Mouse (Mus musculus) heart, postnatal 0 days (tissue): ENCODE data around the gene Gm20662. TPM values are rescaled to one million over a fixed set of nuclear protein-coding genes. Genes with fewer than 3 reads are reported as not detected.

ENCODE experiments used
- ATAC-seq: fragments of 200-750 bp; cut with Nextera tagmentation; 2 replicates; pipeline ENCODE4 v1.8.0; 2017; ENCODE audit warnings: low read depth, moderate number of reproducible peaks, moderate library complexity; ENCODE audit not compliant: insufficient read depth
- DNase-seq: peaks from one replicate; pipeline ENCODE4 v3.0.0-alpha.2; 2016; ENCODE audit warnings: low spot score
- H3K27ac ChIP-seq: fragments of 300-500 bp; sonication (generic); 2 replicates; pipeline ENCODE4 v1.5.1; 2014; ENCODE audit warnings: low read depth, mild to moderate bottlenecking
- H3K27me3 ChIP-seq: fragments of 300-500 bp; sonication (generic); 2 replicates; pipeline ENCODE4 v1.6.1; 2014; ENCODE audit warnings: low read length, mixed read lengths; ENCODE audit not compliant: control insufficient read depth, insufficient read depth
- H3K36me3 ChIP-seq: fragments of 300-500 bp; sonication (generic); replicated peaks from 2 replicates; pipeline ENCODE4 v1.6.1; 2014; ENCODE audit warnings: low read length, mixed read lengths; ENCODE audit not compliant: control insufficient read depth, insufficient read depth
- H3K4me1 ChIP-seq: fragments of 300-500 bp; sonication (generic); 2 replicates; pipeline ENCODE4 v1.6.1; 2014; ENCODE audit warnings: antibody characterized with exemption; ENCODE audit not compliant: control insufficient read depth, insufficient read depth
- H3K4me2 ChIP-seq: fragments of 300-500 bp; sonication (generic); 2 replicates; pipeline ENCODE4 v1.6.1; 2014; ENCODE audit warnings: low read depth, mild to moderate bottlenecking, low read length, moderate library complexity
- H3K4me3 ChIP-seq: fragments of 300-500 bp; sonication (generic); 2 replicates; pipeline ENCODE4 v1.5.1; 2014; ENCODE audit warnings: low read depth, low read length
- H3K9ac ChIP-seq: fragments of 300-500 bp; sonication (generic); replicated peaks from 2 replicates; pipeline ENCODE4 v1.6.1; 2014; ENCODE audit warnings: low read depth, low read length, mixed read lengths
- H3K9me3 ChIP-seq: fragments of 300-500 bp; sonication (generic); replicated peaks from 2 replicates; pipeline ENCODE4 v1.6.1; 2016; ENCODE audit warnings: low read length; ENCODE audit not compliant: control insufficient read depth
- CTCF ChIP-seq: IDR thresholded peaks from 2 replicates; pipeline ENCODE4 v1.5.1; 2016; ENCODE audit warnings: antibody characterized with exemption, control low read depth, low read depth
- EP300 ChIP-seq: IDR thresholded peaks from 2 replicates; pipeline ENCODE4 v1.6.1; 2016; ENCODE audit warnings: antibody characterized with exemption, low read depth
- WGBS: fragments of 180-500 bp; shearing (Covaris S2); extraction: QIAGEN DNeasy Blood & Tissue Kit; methylation state at CpG from one replicate; pipeline ENCODE4 v1.1.7; 2014; 5-methylcytosine and 5-hydroxymethylcytosine counted together
- polyA plus RNA-seq: library from polyadenylated mRNA; unstranded; fragments of >200 nt; fragmentation: Nextera tagmentation; extraction: Ambion mirVana; gene quantifications from 2 replicates; pipeline ENCODE4 v1.2.1, GENCODE M21; 2015
- total RNA-seq: library from RNA; depleted of rRNA; stranded (reverse); fragments of >200 nt; gene quantifications from 2 replicates; pipeline ENCODE4 v1.2.3, GENCODE M21; 2014; ENCODE audit warnings: low replicate concordance

Gene Gm20662
- total and polyA plus RNA-seq, 2 experiments from 2014 or later, result 0.56 to 1.8 TPM

DNA sequence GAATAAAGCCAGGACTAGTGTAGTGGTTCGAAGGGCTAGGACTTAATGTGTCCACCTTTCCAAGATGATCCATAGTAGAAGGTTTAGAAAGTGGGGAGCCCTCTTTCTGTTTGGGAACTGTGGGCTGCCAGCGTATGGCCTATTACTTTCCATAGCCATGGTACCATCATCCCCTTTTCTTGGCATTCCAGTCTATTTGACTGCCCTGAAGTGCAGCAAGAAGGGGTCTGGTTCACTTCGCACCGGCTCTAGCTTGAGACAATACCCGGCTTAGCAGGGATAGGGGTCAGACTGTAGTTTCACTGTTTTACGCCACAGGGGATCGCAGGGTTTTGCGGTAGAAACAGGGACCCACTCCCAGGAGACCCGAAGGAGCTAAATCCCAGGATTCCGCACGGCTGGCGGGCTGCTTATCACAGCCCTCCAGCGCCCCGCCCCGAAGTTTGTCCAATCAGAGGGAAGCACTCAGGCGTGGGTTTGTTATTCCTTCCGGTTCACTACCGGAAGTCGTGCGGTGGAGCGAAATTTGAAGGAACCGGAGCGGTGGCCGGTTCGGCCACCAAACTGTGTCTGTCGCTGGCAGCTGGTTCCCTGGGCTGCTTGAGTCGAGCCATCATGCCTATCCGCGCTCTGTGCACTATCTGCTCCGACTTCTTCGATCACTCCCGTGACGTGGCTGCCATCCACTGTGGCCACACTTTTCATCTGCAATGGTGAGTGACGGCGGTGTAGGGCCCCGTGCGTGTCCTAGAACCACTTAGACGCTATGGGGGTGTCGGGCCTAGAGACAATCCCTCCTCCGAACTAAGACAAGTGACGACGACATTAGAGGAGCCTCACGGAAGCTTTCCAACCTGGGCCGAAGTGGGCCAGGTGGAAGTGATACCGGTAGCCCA lies 45.4 kb upstream of the Gm20662 start:
- TF ChIP-seq EP300 (no peak), CTCF (no peak)
- H3K4me3 ChIP-seq, result peak overlapping the region; percentile 78
- H3K4me2 ChIP-seq, result peak overlapping the region; percentile 93
- no peaks in the 10 kb centered on the region for H3K4me1 ChIP-seq
- DNase-seq, result peak; percentile 86
- peak; percentile 95 for ATAC-seq
- no peaks in the 10 kb centered on the region for H3K36me3 ChIP-seq
- H3K9ac ChIP-seq, result peak overlapping the region; percentile 54
- 0 out of 2 replicates have a peak, but pooled peaks cover 3% of the 10 kb centered on the region for H3K27me3 ChIP-seq
- H3K9me3 ChIP-seq, result no peaks in the 10 kb centered on the region
- H3K27ac ChIP-seq, result peak overlapping the region; percentile 46
- WGBS, result 16% methylated on average over 45 of the region's 45 CpGs

DNA sequence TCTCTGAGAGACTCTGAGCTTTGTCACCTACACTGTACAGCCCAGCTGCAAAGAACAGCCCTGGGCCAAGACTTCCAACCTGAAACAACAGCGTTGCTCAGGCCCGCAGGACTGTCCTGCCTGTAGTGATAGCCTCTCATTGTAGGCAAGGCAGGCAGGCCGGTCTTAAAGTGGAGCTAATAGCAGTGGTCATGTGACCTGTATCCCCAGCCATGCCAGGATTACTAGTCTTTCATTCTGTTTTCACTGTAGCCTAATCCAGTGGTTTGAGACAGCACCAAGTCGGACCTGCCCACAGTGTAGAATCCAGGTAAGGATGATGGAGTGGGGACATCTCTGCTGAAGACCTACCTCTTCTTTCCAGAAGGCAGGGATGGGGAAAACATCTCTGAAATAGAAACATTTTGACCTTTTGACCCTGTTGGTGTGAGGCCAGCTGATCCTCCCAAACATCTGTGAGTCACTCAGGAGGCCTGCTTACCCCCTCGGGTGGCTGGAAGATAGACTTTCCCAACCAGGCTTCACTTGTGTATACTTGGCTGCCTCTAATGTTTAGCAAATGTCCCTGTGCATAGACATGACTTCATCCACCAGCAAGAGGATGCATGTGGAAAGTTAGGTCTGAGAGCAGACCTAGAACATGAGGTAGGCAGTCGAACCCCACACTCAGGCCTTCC lies 40.4 kb upstream of the Gm20662 start:
- Histone ChIP-seq H3K4me3 (no peak overlapping the region), H3K4me1 (no peaks in the 10 kb centered on the region), H3K27me3 (no peaks in the 10 kb centered on the region), H3K36me3 (peaks cover 10% of the 10 kb centered on the region), H3K9me3 (no peaks in the 10 kb centered on the region), H3K9ac (no peak overlapping the region), H3K27ac (no peak overlapping the region), H3K4me2 (no peak overlapping the region)
- WGBS, result 63% methylated on average over 6 of the region's 6 CpGs
- DNase-seq (no peak), ATAC-seq (no peak)
- no peak for TF ChIP-seq CTCF
- no peak for TF ChIP-seq EP300

DNA sequence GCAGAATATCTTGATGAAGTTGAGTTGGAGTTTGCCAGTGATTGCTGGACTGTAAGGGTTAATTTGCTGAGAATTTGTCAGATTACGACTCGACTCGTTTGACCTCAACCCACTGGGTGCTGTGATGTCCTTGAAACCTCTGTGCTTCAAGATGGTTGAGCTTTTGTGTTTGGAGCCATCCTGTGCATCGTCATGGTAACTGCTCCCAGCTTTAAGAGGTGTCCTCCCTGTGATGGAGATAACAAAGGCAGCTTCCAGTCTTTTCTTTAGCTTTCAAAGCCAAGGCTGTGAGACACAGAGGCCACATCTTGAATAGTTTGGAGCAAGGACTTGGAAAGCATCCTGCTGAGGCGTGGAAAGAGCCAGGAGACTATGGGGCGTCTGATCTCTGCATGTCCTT lies 39.0 kb upstream of the Gm20662 start:
- H3K9me3 ChIP-seq, result no peaks in the 10 kb centered on the region
- 59% methylated on average over 6 of the region's 6 CpGs for WGBS
- no peaks in the 10 kb centered on the region for H3K27me3 ChIP-seq
- no peak overlapping the region for H3K9ac ChIP-seq
- peaks cover 10% of the 10 kb centered on the region for H3K36me3 ChIP-seq
- TF ChIP-seq EP300 (no peak), CTCF (no peak)
- DNase-seq (no peak), ATAC-seq (no peak)
- no peak overlapping the region for H3K4me2 ChIP-seq
- no peaks in the 10 kb centered on the region for H3K4me1 ChIP-seq
- no peak overlapping the region for H3K4me3 ChIP-seq
- H3K27ac ChIP-seq, result no peak overlapping the region

DNA sequence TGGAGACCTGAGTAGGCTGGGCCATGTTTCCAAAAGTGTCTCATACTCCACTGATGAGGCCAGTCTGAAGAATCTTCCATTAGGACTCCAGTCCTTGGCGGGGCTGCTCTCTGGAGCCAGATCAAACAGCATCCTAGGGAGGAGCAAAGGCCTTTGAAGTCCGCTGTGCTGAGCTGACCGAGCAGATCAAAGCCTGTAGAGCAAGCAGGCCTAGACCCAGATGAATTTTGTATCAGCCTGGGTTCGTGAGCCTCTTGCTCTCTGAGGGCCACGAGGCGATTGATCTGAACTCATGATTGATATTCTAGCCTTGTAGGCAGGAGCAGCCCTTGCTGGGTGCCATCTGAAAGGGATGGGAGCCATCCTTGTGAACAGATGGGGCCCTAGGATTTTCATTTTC lies 36.3 kb upstream of the Gm20662 start:
- Histone ChIP-seq H3K9ac (no peak overlapping the region), H3K4me1 (no peaks in the 10 kb centered on the region; the same call in 1 of the 2 replicates), H3K36me3 (peaks cover 10% of the 10 kb centered on the region), H3K27me3 (no peaks in the 10 kb centered on the region), H3K27ac (no peak overlapping the region), H3K4me2 (no peak overlapping the region), H3K9me3 (no peaks in the 10 kb centered on the region), H3K4me3 (no peak overlapping the region)
- DNase-seq (no peak), ATAC-seq (no peak)
- 85% methylated on average over 6 of the region's 6 CpGs for WGBS
- TF ChIP-seq CTCF (no peak), EP300 (no peak)

DNA sequence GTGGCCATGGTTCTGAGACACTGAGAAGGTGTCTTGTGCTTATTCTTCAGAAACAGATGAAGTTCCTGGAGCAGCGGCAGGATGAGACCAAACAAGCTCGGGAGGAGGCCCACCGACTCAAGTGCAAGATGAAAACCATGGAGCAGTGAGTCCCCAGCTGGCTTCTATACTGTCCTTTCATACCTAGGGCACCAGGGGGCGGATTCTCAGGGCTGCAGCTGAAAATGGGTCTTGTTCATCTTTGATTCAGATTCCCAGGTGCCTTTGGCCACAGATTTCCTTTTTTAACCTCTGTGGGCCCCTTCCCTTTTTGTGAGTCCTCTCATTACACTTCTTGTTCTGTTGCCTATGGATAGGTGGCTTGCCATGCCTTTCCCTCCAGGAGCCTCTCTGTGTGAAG lies 35.2 kb upstream of the Gm20662 start:
- Histone ChIP-seq H3K36me3 (peaks cover 10% of the 10 kb centered on the region), H3K9me3 (no peaks in the 10 kb centered on the region), H3K4me2 (no peak overlapping the region), H3K4me1 (no peaks in the 10 kb centered on the region; the same call in 1 of the 2 replicates), H3K27me3 (no peaks in the 10 kb centered on the region), H3K27ac (no peak overlapping the region), H3K9ac (no peak overlapping the region), H3K4me3 (no peak overlapping the region)
- DNase-seq (no peak), ATAC-seq (no peak)
- 76% methylated on average over 4 of the region's 4 CpGs for WGBS
- no peak for TF ChIP-seq EP300
- peak; percentile 30; the same call in 1 of the 2 replicates for TF ChIP-seq CTCF
